Mouse (Mus musculus) heart, postnatal 36 days (tissue): ENCODE measurements around the gene Gmppa. TPM values are rescaled to one million over a fixed set of nuclear protein-coding genes. Genes with fewer than 3 reads are reported as not detected.

Source experiments
- DNase-seq, 2 experiments: peaks; one replicate each; pipeline ENCODE4 v3.0.0; 2021 to 2022
- intact Hi-C: fragments of 180-260 bp; cut with DNase I; formaldehyde crosslinking; loops from one replicate; pipeline ENCODE4 v1.15.1; 2025
- total RNA-seq, 2 experiments: library from RNA; stranded (reverse); gene quantifications; 2 replicates each; pipeline ENCODE4 v1.2.3; 2021

Gene Gmppa
- total RNA-seq, 2 experiments from 2014 or later = 35.5 to 39.9 TPM

GRCm38 (mm10) chr1:75449377-75450135 is 13.8 kb downstream of the Gmppa start:
- intact Hi-C loops = no loop called here
- DNase-seq = no peak

GRCm38 (mm10) chr1:75450314-75451005 is 14.7 kb downstream of the Gmppa start, which contains the start of gene Asic4:
Asic4 (plus strand) TSS chr1:75450436.
- intact Hi-C loops = no loop called here

GRCm38 (mm10) chr1:75451900-75452299 is 16.2 kb downstream of the Gmppa start:
- DNase-seq = no peak
- intact Hi-C loops = no loop called here

More at GRCm38 (mm10) chr1:75450314-75451005, 14.7 kb downstream of the Gmppa start, which contains the start of gene Asic4:
- DNase-seq = no peak

DNA sequence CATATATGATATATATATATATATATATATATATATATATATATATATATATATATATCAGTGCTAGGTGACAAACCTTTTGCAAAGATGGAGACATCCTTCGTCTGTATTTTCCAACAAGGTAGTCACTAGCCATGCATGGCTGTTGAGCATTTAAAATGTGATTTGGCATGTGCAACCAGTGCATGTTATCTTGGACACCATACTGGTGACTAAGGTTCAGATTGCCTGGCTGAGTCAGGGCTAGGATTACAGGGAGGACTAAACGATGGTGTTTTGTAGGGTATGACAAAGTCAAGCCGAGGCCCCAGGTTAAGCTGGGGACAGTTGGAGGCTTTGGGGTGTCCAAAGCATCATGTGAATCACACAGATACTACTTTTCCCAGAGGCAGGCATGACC is 19.7 kb downstream of the Gmppa start:
- intact Hi-C loops = no loop called here
- no peak for DNase-seq

DNA sequence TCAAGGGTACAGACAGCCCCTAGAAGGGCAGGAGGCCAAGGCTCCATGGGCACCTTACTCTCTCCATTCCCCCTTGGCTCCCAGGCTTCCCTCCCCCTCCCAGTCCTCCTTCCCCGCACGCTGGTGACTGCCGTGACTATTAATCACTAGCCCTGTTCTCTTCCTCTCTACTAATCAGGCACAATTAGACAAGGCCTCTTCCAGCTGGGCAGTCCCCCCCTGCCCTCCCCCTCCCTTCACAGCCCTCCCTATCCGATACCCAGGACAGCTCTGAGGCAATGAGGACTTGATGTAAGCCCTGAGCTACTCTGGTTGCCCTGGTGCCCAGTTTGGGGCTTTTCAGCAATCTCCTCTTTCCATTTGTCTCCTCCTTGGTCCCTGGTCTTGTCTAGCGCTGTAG is 20.2 kb downstream of the Gmppa start:
- no peak for DNase-seq
- intact Hi-C loops = no loop called here

DNA sequence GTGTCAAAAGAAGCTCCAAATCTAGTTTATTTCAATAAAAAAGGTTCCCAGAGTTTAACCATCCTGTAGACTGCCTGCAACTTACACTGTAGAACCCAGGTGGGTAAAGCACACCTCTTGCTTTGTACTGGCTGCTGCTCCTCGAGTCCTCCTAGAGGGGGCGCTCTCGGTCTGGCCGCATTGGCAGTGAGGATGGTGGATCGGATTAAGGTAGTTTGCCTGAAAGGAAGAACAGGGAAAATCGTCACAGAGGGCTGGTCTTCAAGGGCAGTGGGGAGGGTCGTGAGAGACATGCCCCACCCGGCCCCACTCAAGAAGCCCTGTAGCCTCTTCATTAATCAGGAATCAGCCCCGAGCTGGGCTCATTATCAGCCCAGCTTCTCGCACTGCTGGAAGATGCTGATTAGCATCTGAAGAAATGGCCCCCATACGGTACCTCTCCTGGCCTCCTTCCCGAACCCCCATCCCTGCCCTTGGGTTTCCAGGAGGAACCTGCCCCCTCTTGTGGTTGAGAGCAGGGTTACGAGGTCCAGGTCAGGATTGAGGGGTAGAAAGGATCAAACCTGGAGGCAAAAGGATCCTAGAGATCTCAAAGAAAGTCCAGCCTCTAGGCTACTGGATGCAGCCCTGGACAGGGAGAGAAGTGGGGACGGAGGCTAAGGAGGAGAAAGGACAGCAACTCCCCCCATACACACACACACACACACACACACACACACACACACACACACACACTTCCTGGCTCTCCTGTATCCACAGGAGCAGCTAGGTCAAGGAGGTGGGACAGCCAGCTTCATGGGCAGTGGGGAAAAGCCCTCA is 21.2 kb downstream of the Gmppa start:
- intact Hi-C loops = no loop called here
- DNase-seq = no peak

GRCm38 (mm10) chr1:75457710-75458024 is 21.9 kb downstream of the Gmppa start:
- DNase-seq = no peak
- intact Hi-C loops = no loop called here

GRCm38 (mm10) chr1:75458025-75458788 is 22.5 kb downstream of the Gmppa start:
- DNase-seq = peak; percentile 43 to 65
- intact Hi-C loops = no loop called here

DNA sequence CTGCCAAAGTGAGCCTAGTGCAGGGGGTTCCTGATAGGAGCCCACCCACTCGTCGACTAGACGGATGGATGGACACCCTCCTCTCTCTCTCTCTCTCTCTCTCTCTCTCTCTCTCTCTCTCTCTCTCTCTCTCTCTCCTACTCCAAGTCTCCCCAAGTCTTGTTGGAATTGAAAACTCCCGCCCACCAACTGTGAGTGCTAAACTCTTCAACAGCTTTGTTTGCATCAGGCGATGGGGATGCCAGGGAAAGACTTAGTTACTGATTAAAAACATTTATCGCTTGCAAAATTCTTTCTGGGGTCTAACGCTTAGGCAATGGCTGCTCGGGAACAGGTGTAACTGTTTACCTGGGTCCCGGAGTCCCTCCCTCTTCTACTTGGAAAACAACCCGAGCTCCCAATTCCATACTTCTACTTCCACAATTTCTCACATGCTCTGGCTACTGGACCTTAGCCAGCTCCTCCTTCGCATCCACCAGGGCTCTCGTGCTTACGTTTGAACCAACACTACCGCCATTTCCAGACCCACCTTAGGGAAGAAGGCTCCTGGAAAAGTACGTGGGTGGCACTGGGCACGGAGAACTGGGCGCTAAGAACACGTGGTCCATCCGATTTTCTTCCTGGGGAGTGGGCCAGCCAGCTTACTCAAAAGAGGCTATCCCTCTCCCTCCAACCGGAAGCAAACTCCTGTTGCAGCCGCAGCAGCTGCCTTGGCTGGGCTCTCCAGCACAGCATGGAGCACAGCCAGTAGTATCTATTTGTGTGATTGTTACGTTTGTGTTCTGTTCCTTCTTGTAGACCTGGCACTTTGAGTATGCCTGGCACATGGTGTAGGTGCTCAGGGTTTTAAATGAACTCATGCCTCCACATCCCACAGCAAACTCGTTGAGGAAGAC is 23.3 kb downstream of the Gmppa start:
- DNase-seq = peak in 1 of 2 experiments; percentile 40
- intact Hi-C loops = no loop called here

- intact Hi-C loops = no loop called here
- DNase-seq = no peak
Measured at GRCm38 (mm10) chr1:75460297-75460696, 24.6 kb downstream of the Gmppa start.

DNA sequence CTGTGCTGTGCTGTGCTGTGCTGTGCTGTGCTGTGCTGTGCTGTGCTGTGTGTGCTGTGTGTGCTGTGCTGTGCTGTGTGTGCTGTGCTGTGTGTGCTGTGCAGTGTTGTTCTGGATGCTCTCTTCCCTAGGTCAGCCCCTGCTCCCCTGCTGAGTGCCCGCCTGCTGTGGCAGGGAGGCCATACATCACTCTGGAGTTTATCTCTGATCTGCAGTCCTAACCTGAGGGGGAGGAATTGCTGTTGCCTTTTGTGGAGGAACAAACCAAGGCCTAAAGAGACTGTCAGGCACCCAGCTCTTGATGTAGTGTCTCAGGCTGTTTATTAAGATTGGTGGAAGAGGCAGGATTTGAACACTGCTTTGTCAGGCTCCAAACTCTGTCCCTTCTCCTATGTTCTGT is 26.9 kb downstream of the Gmppa start:
- intact Hi-C loops = no loop called here
- DNase-seq = no peak

DNA sequence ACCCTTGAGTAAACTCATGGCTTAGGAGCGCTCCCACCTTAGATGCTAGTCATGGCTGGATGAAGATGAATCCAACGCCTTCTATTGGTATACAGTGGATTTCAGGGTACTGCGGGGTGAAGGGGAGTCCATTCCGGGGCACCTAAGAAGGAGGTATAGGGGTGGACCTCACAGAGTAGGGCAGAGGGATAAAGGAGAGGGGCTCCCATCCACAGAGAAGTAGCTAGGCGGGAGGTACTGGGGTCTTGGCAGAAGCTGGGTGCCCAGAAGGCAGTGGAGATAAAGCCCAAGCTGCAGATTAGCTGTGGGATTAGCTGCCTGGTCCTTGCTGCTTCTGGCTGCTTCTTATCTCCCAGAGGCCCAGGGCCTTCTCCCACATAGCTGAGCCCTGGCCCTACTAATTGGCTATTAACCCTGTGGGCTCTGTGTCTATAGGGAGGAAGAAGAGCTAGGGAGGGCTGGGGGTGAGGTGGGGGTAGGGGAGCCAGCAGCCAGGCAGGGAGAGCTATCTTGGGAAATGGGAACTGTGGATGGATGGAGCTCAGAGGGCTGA is 28.0 kb downstream of the Gmppa start:
- intact Hi-C loops = no loop called here
- DNase-seq = no peak

DNA sequence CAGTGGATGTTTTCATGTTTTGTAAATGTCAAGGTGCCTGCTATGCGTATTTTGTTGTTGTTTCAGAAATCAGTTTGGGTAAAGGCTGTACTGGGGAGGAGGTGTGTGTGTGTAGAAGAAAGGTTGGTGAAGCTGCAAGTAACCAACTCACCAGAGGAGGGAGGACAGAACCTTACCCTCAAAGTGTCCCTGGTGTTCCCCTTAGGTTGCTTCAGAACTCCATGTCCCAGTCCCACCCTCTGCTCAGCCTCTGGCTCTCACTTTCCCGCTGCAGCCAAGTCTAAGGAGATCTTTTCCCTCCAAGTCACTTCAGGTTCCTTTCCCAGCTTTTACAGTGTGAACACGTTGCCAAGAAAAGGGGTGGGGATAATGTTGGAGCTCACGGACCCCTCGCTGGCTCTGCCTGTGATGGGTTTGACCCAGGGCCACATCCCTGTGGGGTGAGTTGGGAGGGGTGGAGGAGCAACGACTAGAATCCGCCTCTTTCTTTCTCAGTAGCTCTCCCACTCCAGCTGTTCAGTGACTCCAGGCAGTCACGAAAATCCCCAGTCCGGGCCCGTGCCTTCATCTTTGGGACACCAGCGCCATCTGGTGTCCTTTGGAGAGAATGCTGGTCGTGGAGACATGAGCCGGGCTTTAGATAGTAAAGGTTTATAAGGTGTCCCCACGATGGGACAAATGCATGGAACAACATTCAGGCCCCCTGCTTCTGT is 31.6 kb downstream of the Gmppa start:
- DNase-seq = peak; percentile 81 to 82
- intact Hi-C loops = loop anchor here (1.0 kb wide), 2 partner anchors 21 to 124 kb away; no protein-coding TSS in a partner anchor

DNA sequence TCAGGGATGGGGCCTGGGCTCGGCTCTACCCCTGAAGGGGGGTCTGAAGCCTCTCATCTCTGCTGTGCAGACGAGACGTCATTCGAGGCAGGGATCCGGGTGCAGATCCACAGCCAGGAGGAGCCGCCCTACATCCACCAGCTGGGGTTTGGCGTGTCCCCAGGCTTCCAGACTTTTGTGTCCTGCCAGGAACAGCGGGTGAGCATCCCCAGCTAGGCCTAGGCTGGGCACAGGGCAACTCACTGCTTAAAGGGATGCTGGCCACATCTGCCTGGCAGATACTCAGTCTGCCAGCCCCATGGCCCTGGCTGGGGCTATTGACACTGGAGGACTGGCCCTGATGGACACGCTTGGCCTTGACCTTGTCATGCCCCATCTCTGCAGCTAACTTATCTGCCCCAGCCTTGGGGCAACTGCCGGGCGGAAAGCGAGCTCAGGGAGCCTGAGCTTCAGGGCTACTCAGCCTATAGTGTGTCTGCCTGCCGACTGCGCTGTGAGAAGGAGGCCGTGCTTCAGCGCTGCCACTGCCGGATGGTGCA is 33.6 kb downstream of the Gmppa start:
- intact Hi-C loops = no loop called here
- DNase-seq = no peak

- intact Hi-C loops = loop anchor here (5.0 kb wide), 1 partner anchor 46 kb away; the partner anchor contains the start of gene Stk11ip
- no peak for DNase-seq
Measured at GRCm38 (mm10) chr1:75476441-75476840, 40.7 kb downstream of the Gmppa start.

GRCm38 (mm10) chr1:75477264-75477965 is 41.7 kb downstream of the Gmppa start:
- intact Hi-C loops = loop anchor here (1.0 to 5.0 kb wide), 3 partner anchors 45 to 120 kb away; partner anchors contain the start of gene Stk11ip
- peak; percentile 81 to 82 for DNase-seq

GRCm38 (mm10) chr1:75477966-75478290 is 42.2 kb downstream of the Gmppa start:
- intact Hi-C loops = loop anchor here (1.0 to 5.0 kb wide), 3 partner anchors 44 to 119 kb away; partner anchors contain the start of gene Stk11ip

More at GRCm38 (mm10) chr1:75477966-75478290, 42.2 kb downstream of the Gmppa start:
- no peak for DNase-seq
